Mouse (Mus musculus): ENCODE results near the gene Coq9.

Gene Coq9

DNA sequence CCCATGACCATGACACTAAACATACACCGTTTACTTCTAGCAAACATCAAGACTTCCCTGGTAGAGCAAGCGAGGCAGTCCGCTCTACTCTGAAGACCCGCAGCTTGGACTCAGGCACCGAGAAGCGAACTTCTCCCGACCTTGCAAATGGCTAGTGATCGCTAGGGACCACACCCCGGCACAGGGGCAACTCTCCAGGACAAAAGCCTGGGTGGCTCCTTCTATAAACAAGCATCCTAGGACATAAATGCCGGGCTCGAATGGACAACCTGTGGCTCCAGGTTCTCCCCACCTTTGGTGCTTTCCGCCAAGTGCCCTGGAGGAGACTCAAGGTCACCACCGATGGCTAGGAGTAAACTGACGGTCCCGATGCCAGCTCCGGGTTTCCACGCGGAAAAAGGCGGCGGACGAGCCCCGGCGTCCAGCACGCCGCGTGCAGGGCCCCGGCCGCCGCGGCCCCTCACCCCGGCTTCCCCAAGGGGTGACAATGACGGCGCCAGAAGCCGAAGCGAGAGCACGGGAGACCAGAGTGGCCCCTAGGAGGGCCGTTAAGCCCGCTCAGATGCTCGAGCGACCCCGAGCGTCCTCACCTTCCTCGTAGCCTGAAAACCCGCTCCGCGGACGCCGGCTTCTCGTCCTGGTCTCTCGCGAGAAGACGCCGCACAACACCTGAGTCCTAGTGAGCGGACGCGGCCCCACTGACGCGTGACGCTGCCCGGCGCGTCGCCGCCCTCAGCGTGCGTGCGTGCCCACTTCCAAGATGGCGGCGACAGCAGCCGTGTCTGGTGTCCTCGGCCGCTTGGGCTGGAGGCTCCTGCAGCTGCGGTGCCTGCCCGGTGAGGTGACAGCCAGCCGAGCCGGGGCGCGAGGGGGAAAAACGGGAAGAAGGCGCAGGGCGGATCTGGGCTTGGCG, at the start of gene Coq9, which contains the start of gene Ciapin1:
Gene Coq9, plus strand, starts transcription at position 660 of the 913 bp plus-strand sequence.
Gene Ciapin1, minus strand, starts transcription at position 697 of the 913 bp plus-strand sequence.
- DNase-seq (ENCODE audit: low read depth) = peak; percentile 96

DNA sequence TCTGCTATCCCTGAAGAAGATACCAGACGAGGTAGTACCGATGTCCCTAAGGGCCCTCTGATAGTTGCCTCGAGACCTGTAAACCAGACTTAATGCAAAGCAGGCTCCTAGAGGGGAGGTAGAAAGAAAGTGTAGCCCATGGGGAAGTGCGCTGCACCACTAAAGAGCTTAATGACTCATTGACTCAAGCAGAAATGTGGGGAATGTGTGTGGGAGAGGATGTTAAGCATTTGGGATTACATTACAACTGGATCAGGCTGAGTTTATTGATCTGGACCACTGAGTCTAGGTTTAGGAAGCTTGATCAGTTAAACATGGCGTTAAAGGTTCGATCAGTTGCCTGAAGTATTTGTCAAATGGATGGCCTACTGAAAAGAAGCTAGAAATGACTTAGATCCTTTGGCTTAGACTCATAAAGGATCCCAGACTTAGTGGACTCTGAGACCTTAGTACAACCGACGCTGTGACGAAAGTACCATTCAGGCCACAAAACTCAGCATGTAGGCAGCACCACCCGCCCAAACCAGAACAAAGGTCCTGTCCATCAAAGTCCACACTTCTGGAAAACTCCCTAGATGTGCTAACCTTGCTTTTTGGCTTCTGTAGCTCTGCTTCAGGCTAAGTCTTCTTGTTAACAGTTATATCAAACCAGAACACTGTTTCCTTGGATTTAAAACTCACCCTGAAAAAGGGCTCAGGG, 48.7 kb upstream of the Coq9 start:
- no peak for DNase-seq (ENCODE audit: low read depth)

DNA sequence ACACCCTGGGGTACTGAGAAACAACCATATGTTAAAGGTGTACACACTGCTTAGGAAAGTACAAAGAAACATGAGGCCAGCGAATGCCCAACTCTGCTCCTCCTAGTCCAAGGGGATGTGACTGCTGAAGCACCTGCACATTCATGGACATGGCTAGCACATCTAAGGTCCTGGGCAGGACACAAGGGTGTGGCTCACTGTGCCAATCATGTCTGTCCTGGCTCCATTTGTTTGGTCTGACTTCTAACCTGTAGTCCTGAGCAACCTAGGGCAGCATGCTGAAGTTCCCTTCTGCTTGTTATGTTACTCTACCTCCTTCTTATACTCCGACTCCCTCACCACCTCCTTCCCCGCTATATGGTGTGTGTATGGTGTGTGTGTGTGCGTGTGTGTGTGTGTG, 43.8 kb upstream of the Coq9 start:
- DNase-seq (ENCODE audit: low read depth) = no peak

DNA sequence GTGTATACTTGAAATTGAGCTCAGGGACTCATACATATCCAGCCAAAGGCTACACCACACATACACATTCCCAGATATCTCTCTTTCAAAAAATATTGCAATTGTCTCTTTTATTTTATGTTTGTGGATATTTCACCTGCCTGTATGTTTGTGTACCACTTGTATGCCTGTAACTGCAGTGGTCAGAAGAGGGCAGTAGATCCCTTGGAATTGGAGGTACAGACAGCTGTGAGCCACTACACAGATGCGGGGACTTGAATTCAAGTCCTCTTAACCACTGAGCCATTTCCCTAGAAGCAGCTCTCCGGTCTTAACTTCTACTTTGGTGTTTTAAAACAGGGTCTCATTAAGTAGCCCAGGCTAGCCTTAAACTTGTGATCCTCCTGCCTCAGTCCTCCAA, 43.3 kb upstream of the Coq9 start:
- peak; percentile 36 for DNase-seq (ENCODE audit: low read depth)

DNA sequence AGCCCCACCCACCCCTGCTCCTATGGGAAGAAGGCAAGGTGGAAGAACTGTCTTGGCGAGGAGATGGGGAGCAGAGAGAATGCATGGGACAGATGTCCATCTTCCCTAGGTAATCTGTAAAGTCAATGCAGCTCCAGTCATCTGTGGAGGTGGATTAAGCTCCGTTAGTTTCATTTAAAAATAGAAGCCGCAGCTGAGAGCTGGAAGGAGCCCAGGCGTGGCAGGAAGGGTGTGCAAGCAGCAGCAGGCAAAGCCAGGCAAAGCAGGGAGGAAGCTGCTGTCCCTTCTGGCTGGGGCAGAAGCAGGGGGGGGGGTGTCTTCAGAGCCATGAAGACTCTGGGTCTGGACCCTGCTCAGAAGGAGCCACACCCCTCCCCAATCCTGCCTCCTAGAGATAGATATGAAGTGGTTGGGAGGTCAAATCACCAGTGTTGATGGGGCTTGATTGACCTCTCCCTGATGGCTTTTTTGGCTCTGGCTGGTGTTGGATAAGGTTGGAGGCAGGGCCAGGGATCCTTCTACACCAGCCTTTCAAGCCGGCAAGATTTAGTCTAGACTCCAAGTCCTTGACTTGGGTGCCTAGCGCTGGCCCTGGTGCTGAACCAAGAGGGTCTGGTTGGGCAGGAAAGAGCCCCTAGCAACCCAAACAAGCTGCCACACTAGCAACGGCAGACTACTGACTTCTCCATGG, 37.7 kb upstream of the Coq9 start:
- no peak for DNase-seq (ENCODE audit: low read depth)

DNA sequence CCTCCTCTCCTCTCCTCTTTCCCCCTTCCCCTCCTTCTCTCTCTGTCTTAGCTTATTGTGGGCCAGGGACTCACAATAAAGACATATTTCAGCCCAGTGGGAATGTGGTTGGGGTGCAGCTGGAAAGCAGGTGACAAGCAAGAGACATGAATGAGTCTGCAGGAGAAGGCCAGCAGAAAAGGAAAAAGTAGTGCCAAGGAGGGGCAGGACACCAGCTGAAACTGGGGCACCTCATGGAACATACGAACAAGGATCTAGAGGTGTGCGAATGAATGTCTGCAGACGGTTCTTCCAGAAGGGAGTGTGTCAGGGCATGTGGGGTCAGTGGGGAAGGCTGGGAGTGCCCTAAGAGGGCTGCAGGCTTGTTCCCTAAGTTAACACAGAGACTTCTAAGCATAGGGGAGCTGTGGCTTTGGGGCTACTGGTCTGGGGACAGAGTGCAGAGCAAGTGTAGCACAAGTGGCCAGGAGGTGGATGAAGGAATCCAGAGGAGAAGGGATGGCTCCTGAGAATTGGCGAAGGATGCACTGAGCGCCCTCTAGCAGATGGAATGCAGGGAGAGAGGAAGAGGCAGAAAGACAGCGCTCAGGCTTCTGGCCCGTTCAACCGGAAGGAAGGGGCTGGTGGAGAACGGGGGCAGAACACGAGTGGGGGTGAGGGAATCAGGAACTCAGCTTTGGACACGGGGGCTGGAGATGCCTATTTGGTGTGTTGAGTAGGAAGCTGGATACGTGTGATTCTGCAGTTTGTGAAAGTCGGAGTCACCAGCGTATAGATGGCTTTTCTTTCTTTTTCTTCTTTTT, 36.6 kb upstream of the Coq9 start:
- no peak for DNase-seq (ENCODE audit: low read depth)

DNA sequence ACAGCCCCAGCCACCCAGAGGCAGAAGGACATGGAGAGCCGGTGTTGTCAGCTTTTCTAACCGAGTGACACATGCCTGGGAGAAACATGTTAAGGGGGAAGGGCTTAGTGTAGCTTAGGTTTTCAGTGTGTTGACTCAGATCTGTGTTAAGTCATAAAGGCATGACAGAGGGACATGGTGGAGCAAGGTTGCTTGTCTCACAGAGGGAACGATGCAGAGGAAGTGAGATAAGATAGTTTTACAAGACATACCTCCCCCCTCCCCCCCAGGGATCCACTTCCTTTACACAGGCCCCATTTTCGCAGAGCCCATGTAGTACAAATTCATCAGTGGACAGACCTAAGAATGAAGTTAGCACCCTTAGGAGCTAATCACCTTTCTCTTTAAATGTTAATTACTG, 35.7 kb upstream of the Coq9 start:
- peak; percentile 64 for DNase-seq (ENCODE audit: low read depth)

DNA sequence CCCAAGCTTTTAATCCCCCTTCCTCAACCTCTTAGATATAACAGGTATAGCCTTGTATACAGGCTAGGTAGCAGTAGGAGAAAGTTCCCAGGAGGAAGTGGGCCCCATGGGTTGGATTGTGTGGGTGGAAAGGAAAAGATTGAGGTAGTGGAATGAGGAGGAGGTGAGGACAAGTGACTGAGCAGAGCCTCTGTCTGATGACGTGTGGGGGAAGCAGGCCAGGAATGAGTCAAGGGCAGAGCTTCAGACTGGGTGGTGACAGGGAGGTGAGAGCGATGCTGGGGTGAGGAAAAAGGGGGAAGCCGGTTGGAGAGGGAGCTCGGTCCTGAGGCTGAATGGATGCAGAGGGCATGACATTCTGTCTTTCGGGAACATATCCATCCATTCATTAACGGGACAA, 34.6 kb upstream of the Coq9 start:
- no peak for DNase-seq (ENCODE audit: low read depth)

DNA sequence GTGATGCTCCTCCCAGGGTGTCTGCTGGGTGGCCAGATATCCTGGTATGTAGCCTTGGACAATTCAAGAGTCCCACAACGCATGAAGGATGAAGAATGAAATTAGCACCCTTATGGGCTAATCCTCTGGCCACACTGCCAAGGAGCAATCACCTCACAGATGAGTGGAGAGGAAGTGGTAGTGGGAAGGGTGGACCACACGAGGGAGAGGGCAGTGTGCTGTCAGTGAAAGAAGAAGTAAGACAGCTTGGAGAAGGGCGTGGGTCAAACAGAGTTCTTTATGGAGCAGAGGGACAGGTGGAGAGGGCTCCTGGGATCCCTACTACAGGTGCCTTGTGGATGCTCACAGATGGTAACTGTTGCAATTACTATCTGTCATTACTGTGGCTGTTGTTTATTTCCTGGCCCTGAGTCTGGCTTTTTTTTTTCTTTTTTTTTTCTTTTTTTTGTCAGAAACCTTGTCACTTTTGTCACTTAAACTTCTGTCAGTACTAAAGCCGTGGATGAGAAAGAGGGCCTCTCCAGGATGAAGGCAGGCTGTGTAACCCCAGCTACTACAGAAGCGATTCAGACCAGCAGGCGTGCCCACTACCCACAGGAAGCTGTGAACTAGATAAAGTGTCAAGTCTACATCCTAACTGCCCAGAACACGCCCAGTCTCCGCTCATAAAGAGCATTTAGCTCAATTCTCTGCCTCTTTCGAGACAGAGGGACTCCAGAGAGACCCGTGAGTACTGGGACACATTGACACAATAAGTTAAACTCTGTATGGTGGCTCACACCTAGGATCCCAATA, 33.4 kb upstream of the Coq9 start:
- DNase-seq (ENCODE audit: low read depth) = no peak

DNA sequence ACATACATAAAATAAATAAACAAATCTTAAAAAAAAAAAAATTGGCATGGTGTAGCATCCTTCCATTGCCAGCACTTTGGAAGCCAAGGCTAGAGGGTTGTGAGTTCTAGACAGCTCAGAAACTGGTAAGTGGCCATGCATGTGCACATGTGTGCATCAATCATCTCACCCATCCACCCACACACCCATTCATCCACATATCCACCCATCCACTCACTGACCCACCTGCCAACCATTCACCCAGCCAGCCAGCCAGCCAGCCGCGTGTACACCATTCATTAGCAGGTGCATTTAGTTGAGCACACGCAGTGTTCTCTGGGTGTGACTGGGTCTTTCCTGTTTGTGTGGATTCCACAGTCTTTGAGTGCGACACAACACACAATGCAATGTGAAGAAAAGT, 32.3 kb upstream of the Coq9 start:
- no peak for DNase-seq (ENCODE audit: low read depth)

DNA sequence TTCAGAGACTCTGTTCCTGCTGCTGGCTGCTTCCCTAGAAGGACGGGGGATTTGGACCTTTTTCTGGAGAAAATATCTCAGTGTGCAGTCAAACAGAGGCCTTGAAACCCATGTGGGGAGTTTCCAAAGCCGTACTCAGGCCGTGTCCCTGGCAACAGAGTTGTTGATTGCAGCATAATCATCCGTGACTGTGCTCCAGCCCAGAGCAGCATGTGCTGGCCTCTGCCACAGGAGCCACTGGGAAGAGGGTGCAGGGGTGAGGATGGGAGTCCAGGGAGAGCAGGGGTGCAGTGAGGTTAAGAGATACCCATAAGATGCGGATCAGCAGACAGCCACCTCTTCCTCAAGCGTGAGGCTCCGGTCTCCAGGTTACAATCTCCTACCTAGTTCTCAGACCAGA, 30.6 kb upstream of the Coq9 start:
- DNase-seq (ENCODE audit: low read depth) = no peak

DNA sequence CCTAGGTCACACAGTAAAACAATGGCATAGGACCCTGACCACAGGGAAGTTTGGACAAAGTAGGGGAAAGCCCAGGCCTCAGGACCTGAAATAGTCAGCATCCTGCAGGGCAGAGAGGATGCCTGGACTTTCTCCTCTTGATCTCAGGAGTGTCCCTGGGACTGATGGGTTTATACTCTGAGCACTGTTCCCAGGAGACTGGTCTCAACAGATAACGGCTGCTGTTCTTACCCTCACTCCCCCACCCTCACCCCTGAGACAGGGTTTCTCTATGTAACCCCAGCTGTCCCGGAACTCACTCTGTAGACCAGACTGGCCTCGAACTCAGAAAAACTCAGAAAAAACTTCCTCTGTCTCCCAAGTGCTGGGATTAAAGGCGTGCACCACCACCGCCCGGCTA, 29.7 kb upstream of the Coq9 start:
- DNase-seq (ENCODE audit: low read depth) = no peak

DNA sequence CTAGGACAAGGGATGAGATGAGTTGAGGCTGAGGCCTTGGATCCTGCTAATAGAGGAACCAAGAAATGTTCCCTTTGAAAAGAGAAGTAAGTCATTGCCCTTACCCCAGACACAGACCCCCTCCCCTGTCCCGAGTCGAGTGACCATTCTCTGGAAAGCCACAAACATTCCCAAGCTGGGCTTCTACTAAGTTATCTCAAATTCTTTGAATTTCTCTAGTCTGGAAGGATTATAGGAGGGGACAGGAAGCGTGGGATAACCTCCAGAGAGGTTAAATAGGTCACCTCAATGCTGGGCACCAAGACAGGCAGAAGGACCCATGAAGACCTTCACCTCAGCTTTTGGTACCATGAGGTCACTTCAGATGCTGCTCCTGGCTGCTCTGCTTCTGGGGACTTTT, 28.0 kb upstream of the Coq9 start, which contains the start of gene Ccl17:
Gene Ccl17, plus strand, starts transcription at position 301 of the 400 bp plus-strand sequence.
- DNase-seq (ENCODE audit: low read depth) = no peak

DNA sequence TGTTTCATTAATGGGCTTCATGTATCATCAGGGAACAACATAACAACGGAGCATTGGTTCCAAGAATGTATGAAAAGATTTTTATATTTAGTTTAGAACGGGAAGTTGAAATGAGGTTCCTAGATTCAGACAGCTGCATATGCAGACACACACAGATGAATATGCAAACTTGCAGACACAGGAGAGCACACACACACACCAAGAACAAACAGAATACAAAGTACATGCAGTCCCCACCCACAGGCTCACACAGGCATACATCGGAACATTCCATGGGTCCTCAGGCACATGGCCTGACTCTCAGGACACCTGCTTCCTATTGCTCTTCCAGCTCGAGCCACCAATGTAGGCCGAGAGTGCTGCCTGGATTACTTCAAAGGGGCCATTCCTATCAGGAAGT, 27.3 kb upstream of the Coq9 start:
- no peak for DNase-seq (ENCODE audit: low read depth)

DNA sequence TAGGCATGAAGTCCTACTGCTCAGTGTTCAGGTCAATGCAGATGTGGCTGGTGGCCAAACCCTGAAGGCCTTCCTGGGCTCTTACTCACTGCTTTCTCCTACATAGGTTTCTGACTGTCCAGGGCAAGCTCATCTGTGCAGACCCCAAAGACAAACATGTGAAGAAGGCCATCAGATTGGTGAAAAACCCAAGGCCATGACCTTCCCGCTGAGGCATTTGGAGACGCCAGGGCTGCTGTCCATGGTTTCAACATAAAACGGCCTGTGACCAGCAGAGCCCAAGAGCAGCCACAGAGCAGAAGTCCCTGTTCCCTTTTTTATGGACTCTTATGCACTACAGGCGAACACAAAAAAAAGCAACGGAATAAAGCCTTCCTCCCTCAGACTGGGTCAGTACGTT, 26.5 kb upstream of the Coq9 start:
- DNase-seq (ENCODE audit: low read depth) = no peak

DNA sequence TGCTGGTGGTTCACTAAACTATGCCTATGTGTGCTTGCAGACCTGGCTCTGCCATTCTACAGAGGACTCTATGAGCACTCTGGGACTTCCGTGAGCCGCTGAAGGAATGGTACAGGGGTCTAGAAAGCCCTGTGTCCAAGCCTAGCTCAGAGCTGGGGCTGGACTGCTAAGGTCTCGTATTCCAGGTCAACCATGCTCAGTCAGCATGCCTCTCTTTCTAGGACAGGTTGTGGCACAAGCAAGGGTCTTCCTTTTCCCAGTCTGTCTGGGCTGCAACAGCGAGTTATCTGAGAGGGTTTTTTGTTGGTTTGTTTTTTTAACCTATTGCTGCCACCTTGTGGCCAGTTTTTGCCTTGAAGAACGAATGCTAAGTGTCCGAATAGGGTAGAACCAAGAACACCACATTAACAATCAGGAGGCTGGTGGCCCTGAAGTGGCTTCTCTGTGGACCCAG, 25.4 kb upstream of the Coq9 start:
- peak; percentile 92 for DNase-seq (ENCODE audit: low read depth)

DNA sequence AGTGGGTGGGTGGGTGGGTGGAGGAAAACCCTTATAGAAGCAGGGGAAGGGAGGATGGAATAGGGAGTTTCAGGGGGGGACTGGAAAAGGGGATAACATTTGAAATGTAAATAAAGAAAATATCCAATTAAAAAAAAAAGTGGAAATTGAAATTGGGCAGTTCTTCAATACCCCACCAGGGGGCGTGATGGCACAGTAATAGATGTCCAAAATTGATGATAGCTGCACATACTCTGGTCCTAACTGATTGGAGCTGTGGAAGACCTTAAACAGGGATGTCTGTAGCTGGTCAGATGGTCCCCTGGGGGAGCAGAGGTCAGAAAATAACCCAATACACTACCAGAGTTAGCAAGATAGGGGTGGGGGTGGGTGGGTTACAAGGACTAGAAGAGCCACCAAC, 23.6 kb upstream of the Coq9 start:
- peak; percentile 65 for DNase-seq (ENCODE audit: low read depth)

DNA sequence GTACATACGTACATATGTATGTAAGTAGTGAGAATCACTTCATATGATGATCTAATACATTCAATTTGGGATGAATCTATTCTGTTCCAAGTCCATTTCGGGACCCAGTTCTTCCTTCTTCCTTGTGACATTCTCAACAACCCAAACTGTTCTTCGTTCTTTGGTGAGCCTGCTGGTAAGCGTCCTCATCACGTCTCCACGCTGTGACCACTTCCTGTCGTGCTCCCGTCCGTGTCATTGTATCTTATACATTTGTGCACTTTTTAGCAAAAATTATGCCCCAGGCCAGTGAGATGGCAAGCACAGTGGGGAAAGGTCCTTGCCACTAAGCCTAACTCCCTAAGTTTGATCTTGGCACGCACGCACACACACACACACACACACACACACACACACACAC, 20.2 kb upstream of the Coq9 start:
- DNase-seq (ENCODE audit: low read depth) = peak; percentile 35

DNA sequence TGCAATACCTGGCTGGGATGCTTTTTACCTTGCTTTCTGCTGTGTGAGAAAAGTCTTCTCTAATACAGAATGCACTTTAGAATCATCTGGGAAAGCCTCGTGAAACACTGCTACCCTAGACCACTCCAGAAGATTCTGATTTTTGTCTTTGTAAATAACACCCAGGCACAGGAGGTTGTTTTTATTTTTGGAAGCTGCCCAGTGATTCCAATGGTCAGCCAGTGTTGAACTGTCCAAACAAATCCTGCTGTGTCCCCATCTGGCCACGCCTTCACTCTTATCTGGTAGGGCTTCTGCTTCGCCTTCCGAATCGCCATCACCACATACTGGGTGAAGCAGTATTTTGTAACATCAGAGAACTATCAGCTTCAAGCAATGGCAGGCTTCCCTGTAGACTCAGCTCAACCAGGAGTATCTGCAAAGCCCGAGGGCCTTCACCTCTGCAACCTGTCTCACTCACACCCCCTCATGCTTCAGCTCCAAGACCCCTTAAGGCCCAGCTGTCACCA, 18.4 kb upstream of the Coq9 start:
- DNase-seq (ENCODE audit: low read depth) = no peak

DNA sequence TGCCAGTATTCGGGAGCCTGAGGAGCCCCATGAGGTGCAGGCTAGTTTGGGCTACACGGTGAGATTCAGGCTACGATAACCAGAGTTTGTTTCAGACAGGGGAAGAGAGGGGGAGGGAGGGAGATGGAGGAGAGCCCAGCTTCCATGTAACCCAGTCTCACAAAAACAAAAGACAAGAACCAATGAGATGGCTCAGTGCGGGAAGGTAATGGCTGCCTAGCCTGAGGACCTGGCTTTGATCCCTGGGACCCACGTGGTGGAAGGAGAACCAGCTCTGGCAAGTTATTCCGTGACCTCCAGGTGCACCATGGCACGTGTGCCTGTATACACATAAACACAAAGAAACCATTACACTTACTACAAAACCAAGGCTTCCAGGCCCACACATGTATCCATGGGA, 17.6 kb upstream of the Coq9 start:
- no peak for DNase-seq (ENCODE audit: low read depth)

DNA sequence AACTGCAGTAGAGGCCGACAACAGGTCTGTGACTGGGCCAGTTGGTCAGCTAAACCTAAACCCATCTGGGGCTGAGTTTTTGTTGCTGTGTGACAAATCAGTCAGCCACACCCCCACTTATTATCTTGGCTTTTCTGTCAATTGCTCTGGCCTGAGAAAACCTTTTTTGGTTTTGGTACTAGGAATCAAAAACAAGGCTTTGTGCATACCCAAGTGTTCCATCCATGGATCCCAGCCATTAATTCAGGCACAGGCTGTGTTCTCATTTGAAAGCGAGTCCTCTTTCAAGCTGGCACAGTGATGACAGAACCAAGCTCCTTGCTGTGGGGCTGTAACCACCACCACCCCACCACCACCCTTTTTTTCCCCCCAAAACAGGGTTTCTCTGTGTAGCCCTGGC, 16.7 kb upstream of the Coq9 start:
- no peak for DNase-seq (ENCODE audit: low read depth)
